ENCODE assay signal across 8 mouse cellular contexts in the genomic region with DNA sequence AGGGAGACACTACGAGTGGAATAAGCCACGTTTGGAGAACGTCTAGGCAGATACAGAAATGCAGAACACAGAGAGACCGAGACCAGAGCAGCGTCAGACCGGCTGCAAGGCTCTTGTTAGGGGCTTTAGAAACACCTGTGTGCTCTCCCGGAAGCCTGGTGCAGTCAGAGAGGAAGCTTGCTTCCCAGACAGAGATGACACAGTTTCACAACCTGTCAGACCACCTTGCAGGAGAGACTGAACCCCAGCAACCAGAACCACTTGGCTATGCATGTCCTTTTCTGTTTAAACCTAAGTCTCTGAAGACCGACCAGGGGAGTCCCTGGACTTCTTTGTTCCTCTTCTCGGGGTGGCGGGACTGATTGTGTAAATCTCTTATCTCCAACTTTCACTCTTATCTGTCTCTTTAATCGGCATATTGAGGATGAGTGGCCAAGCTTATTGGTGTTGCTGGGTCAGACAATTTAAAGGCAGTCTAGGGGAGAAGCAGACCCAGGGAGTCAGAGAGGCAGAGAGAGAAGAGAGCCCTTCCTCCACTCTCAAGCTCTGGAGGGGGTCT. TPM values are rescaled to one million over a fixed set of nuclear protein-coding genes. Genes with fewer than 3 reads are reported as not detected.
DNase-seq lines count a peak whose midpoint lies in the region; ATAC-seq and TF ChIP-seq lines count a peak whose summit lies in the region.

A gene (plus strand): TSS at position 509 of the 559 bp plus-strand sequence.

- H3K27ac ChIP-seq in lung, postnatal 0 days (ENCODE audit: low read length), result no peak within 1 kb of the TSS
- H3K27ac ChIP-seq in forebrain, embryonic 13.5 days, result no peak within 1 kb of the TSS
- H3K27ac ChIP-seq in liver, embryonic 15.5 days (replicated peaks), result no peak within 1 kb of the TSS
- H3K27ac ChIP-seq in kidney, adult 2 months (ENCODE audit: insufficient read depth, low read depth, low read length), result no peak within 1 kb of the TSS

- H3K9me3 ChIP-seq in lung, postnatal 0 days (ENCODE audit: low read length), result no peaks in the 10 kb centered on the region
- no peaks in the 10 kb centered on the region for H3K9me3 ChIP-seq in forebrain, embryonic 13.5 days (replicated peaks)
- no peaks in the 10 kb centered on the region for H3K9me3 ChIP-seq in liver, embryonic 15.5 days (replicated peaks)

- TF ChIP-seq CTCF in lung, postnatal 0 days (IDR thresholded peaks at IDR 0.05), result no peak
- no peak for TF ChIP-seq CTCF in kidney, adult 2 months (conservative IDR thresholded peaks at IDR 0.05; ENCODE audit: insufficient read depth, insufficient read length, low read depth, low read length)

- no peak for TF ChIP-seq EP300 in lung, postnatal 0 days (IDR thresholded peaks at IDR 0.05)

- intact Hi-C loops in left cerebral cortex, postnatal 25 days (cut with DNase I), result no loop called here

- peak within 1 kb of the TSS; percentile 31 for H3K4me3 ChIP-seq in lung, postnatal 0 days (ENCODE audit: low read depth, low read length)
- H3K4me3 ChIP-seq in forebrain, embryonic 13.5 days, result peak within 1 kb of the TSS; percentile 47
- 0 out of 2 replicates have a peak within 1 kb of the TSS, but pooled peaks have one; percentile 18 for H3K4me3 ChIP-seq in liver, embryonic 15.5 days (replicated peaks)
- no peak within 1 kb of the TSS for H3K4me3 ChIP-seq in kidney, adult 2 months (ENCODE audit: insufficient read depth, low read depth, low read length)

- H3K4me2 ChIP-seq in lung, postnatal 0 days (replicated peaks; ENCODE audit: low read depth, low read length), result peak within 1 kb of the TSS; percentile 57
- peak within 1 kb of the TSS; percentile 88 for H3K4me2 ChIP-seq in forebrain, embryonic 13.5 days
- peak within 1 kb of the TSS; percentile 48 for H3K4me2 ChIP-seq in liver, embryonic 15.5 days

- peaks cover 5% of the 10 kb centered on the region for H3K4me1 ChIP-seq in lung, postnatal 0 days (ENCODE audit: insufficient read depth, low read depth, low read length)
- peaks cover 13% of the 10 kb centered on the region for H3K4me1 ChIP-seq in forebrain, embryonic 13.5 days
- no peaks in the 10 kb centered on the region; the same call in 1 of the 2 replicates for H3K4me1 ChIP-seq in liver, embryonic 15.5 days (replicated peaks)
- H3K4me1 ChIP-seq in kidney, adult 2 months (ENCODE audit: control insufficient read depth, insufficient read depth, low read length), result no peaks in the 10 kb centered on the region

- under 1% methylated on average over 11 of the region's 11 CpGs for WGBS in lung, postnatal 0 days
- 2% methylated on average over 11 of the region's 11 CpGs for WGBS in forebrain, embryonic 13.5 days
- WGBS in liver, embryonic 15.5 days (ENCODE audit: insufficient replicate concordance), result 2% methylated on average over 11 of the region's 11 CpGs
- 2% methylated on average over 11 of the region's 11 CpGs for WGBS in kidney, adult 2 months

- no peak within 1 kb of the TSS for H3K9ac ChIP-seq in lung, postnatal 0 days (replicated peaks; ENCODE audit: low read depth)
- peak within 1 kb of the TSS; percentile 54 for H3K9ac ChIP-seq in forebrain, embryonic 13.5 days
- H3K9ac ChIP-seq in liver, embryonic 15.5 days, result no peak within 1 kb of the TSS

- no peak for TF ChIP-seq POLR2A in kidney, adult 2 months (IDR thresholded peaks at IDR 0.05; ENCODE audit: low read depth, low read length)

- no peaks in the 10 kb centered on the region for H3K36me3 ChIP-seq in lung, postnatal 0 days (ENCODE audit: insufficient read depth, low read length)
- H3K36me3 ChIP-seq in forebrain, embryonic 13.5 days (ENCODE audit: poor library complexity, severe bottlenecking), result no peaks in the 10 kb centered on the region
- H3K36me3 ChIP-seq in liver, embryonic 15.5 days (replicated peaks), result no peaks in the 10 kb centered on the region
- no peaks in the 10 kb centered on the region for H3K36me3 ChIP-seq in kidney, adult 2 months (ENCODE audit: control insufficient read depth, insufficient read depth, low read length)

- no peak for ATAC-seq in lung, postnatal 0 days
- ATAC-seq in forebrain, embryonic 13.5 days, result no peak
- no peak for ATAC-seq in liver, embryonic 15.5 days (ENCODE audit: insufficient read depth)

- H3K27me3 ChIP-seq in lung, postnatal 0 days (replicated peaks; ENCODE audit: insufficient read depth, low read length), result peaks cover 28% of the 10 kb centered on the region
- H3K27me3 ChIP-seq in forebrain, embryonic 13.5 days, result peaks cover 64% of the 10 kb centered on the region
- peaks cover 61% of the 10 kb centered on the region for H3K27me3 ChIP-seq in liver, embryonic 15.5 days
- no peaks in the 10 kb centered on the region; the same call in 1 of the 2 replicates for H3K27me3 ChIP-seq in kidney, adult 2 months (replicated peaks; ENCODE audit: control insufficient read depth, insufficient read depth, low read length)

- DNase-seq in lung, postnatal 0 days (ENCODE audit: low spot score), result no peak
- DNase-seq in lung, adult 18-20 months, result no peak
- DNase-seq in thymus, postnatal 0 days (ENCODE audit: low spot score), result peak; percentile 80
- DNase-seq in left cerebral cortex, postnatal 25 days (ENCODE audit: low spot score in 2 of 2), result no peak
- no peak for DNase-seq in kidney, adult 2 months
- no peak for DNase-seq in gastrocnemius, adult 18-20 months (ENCODE audit: low spot score)

RNA-seq across cellular contexts. Expression of the gene that starts here (rescaled TPM):
- polyA plus RNA-seq in lung, postnatal 0 days (2015; fragmentation: Nextera tagmentation; extraction: Ambion mirVana), result 0.10 and 0.17 TPM in 2 replicates
- not detected in 2 replicates for polyA plus RNA-seq in forebrain, embryonic 13.5 days (2015; fragmentation: Nextera tagmentation; extraction: Ambion mirVana)
- 0.12 and 0.17 TPM in 2 replicates for polyA plus RNA-seq in liver, embryonic 15.5 days (2015; fragmentation: Nextera tagmentation; extraction: Ambion mirVana)
- polyA plus RNA-seq in thymus, postnatal 0 days (2015; fragmentation: Nextera tagmentation; extraction: Ambion mirVana), result 0.17 and 0.36 TPM in 2 replicates
- total RNA-seq in left cerebral cortex, postnatal 25 days (2021), result not detected
- 0.03 TPM in 1 of 2 replicates, not detected in the other for polyA plus RNA-seq in kidney, adult 2 months (2012; rRNA removed)
- total RNA-seq in gastrocnemius, adult 18-20 months (2021), result not detected

Comparison
In these comparisons a context has a peak if more than half of its experiments do, and no peak if none do; other contexts are left out.
1. Peak in DNase-seq in thymus, postnatal 0 days; RNA of the gene not detected or under 1 TPM.